Mouse (Mus musculus) stomach, embryonic 16.5 days (tissue): ENCODE measurements around the gene Gtf2e1. TPM values are rescaled to one million over a fixed set of nuclear protein-coding genes. Genes with fewer than 3 reads are reported as not detected.

Source experiments
- ATAC-seq: fragments of 200-750 bp; cut with Nextera tagmentation; 2 replicates; pipeline ENCODE4 v1.8.0; 2017; ENCODE audit warnings: moderate number of reproducible peaks, moderate TSS enrichment; ENCODE audit not compliant: insufficient read depth, low FRiP score
- H3K27ac ChIP-seq: fragments of 300-500 bp; sonication (generic); 2 replicates; pipeline ENCODE4 v1.5.1; 2014; ENCODE audit warnings: low read length
- H3K27me3 ChIP-seq: fragments of 300-500 bp; sonication (generic); 2 replicates; pipeline ENCODE4 v1.6.1; 2014; ENCODE audit warnings: low read length, control low read depth, mixed read lengths; ENCODE audit not compliant: control insufficient read depth, insufficient read depth
- H3K36me3 ChIP-seq: fragments of 300-500 bp; sonication (generic); 2 replicates; pipeline ENCODE4 v1.6.1; 2014; ENCODE audit warnings: low read length; ENCODE audit not compliant: control insufficient read depth, insufficient read depth
- H3K4me1 ChIP-seq: fragments of 300-500 bp; sonication (generic); 2 replicates; pipeline ENCODE4 v1.6.1; 2014; ENCODE audit warnings: low read length, control low read depth, mixed read lengths; ENCODE audit not compliant: control insufficient read depth, insufficient read depth
- H3K4me2 ChIP-seq: fragments of 300-500 bp; sonication (generic); 2 replicates; pipeline ENCODE4 v1.6.1; 2014; ENCODE audit warnings: low read depth, low read length, mixed read lengths
- H3K4me3 ChIP-seq: fragments of 300-500 bp; sonication (generic); replicated peaks from 2 replicates; pipeline ENCODE4 v1.5.1; 2014; ENCODE audit warnings: mild to moderate bottlenecking, low read length
- H3K9ac ChIP-seq: fragments of 300-500 bp; sonication (generic); 2 replicates; pipeline ENCODE4 v1.6.1; 2014; ENCODE audit warnings: low read length
- H3K9me3 ChIP-seq: fragments of 300-500 bp; sonication (generic); replicated peaks from 2 replicates; pipeline ENCODE4 v1.6.1; 2016; ENCODE audit warnings: low read length, control low read depth; ENCODE audit not compliant: control insufficient read depth
- WGBS: fragments of 180-500 bp; shearing (Covaris S2); extraction: QIAGEN DNeasy Blood & Tissue Kit; methylation state at CpG from one replicate; pipeline ENCODE4 v1.1.7; 2014; 5-methylcytosine and 5-hydroxymethylcytosine counted together
- polyA plus RNA-seq: library from polyadenylated mRNA; unstranded; fragments of >200 nt; fragmentation: Nextera tagmentation; extraction: Ambion mirVana; gene quantifications from 2 replicates; pipeline ENCODE4 v1.2.1, GENCODE M21; 2015

The Gtf2e1 gene
- polyA plus RNA-seq, 1 experiment from 2014 or later: 21.3 TPM

- Histone ChIP-seq H3K27ac (no peak overlapping the region), H3K4me1 (no peaks in the 10 kb centered on the region), H3K9ac (no peak overlapping the region), H3K4me3 (no peak overlapping the region), H3K9me3 (no peaks in the 10 kb centered on the region), H3K4me2 (no peak overlapping the region), H3K36me3 (0 out of 2 replicates have a peak, but pooled peaks cover 2% of the 10 kb centered on the region), H3K27me3 (no peaks in the 10 kb centered on the region)
- no peak for ATAC-seq
- WGBS: 87% methylated on average over 6 of the region's 6 CpGs
Measured at GRCm38 (mm10) chr16:37530170-37530569, 9.4 kb downstream of the Gtf2e1 start.

- WGBS: 95% methylated on average over 3 of the region's 3 CpGs
- H3K9me3 ChIP-seq: peaks cover 7% of the 10 kb centered on the region; the same call in 1 of the 2 replicates
- H3K27me3 ChIP-seq: no peaks in the 10 kb centered on the region
- no peak overlapping the region for H3K4me2 ChIP-seq
- no peak overlapping the region for H3K27ac ChIP-seq
- H3K36me3 ChIP-seq: peaks cover 18% of the 10 kb centered on the region; the same call in 1 of the 2 replicates
- no peak for ATAC-seq
- no peak overlapping the region for H3K9ac ChIP-seq
- no peaks in the 10 kb centered on the region for H3K4me1 ChIP-seq
- no peak overlapping the region for H3K4me3 ChIP-seq
Measured at GRCm38 (mm10) chr16:37526688-37527223, 12.8 kb downstream of the Gtf2e1 start.

GRCm38 (mm10) chr16:37525121-37525520 is 14.5 kb downstream of the Gtf2e1 start:
- no peak overlapping the region for H3K4me3 ChIP-seq
- H3K4me2 ChIP-seq: no peak overlapping the region
- peaks cover 26% of the 10 kb centered on the region for H3K36me3 ChIP-seq
- 70% methylated on average over 2 of the region's 2 CpGs for WGBS
- H3K4me1 ChIP-seq: no peaks in the 10 kb centered on the region
- H3K27me3 ChIP-seq: no peaks in the 10 kb centered on the region
- H3K9ac ChIP-seq: no peak overlapping the region
- peaks cover 7% of the 10 kb centered on the region; the same call in 1 of the 2 replicates for H3K9me3 ChIP-seq
- ATAC-seq: no peak
- no peak overlapping the region for H3K27ac ChIP-seq

- H3K36me3 ChIP-seq: peaks cover 32% of the 10 kb centered on the region
- H3K4me1 ChIP-seq: no peaks in the 10 kb centered on the region
- no peak for ATAC-seq
- 93% methylated on average over 7 of the region's 7 CpGs for WGBS
- no peak overlapping the region for H3K4me3 ChIP-seq
- H3K9me3 ChIP-seq: peaks cover 7% of the 10 kb centered on the region; the same call in 1 of the 2 replicates
- no peaks in the 10 kb centered on the region for H3K27me3 ChIP-seq
- no peak overlapping the region for H3K9ac ChIP-seq
- no peak overlapping the region for H3K27ac ChIP-seq
- H3K4me2 ChIP-seq: no peak overlapping the region
Measured at GRCm38 (mm10) chr16:37522100-37522697, 17.4 kb downstream of the Gtf2e1 start.

- peaks cover 32% of the 10 kb centered on the region for H3K36me3 ChIP-seq
Measured at GRCm38 (mm10) chr16:37520190-37521040, 19.2 kb downstream of the Gtf2e1 start.

GRCm38 (mm10) chr16:37519721-37520120 is 19.9 kb downstream of the Gtf2e1 start:
- Histone ChIP-seq H3K27ac (no peak overlapping the region), H3K4me3 (no peak overlapping the region), H3K9me3 (peaks cover 7% of the 10 kb centered on the region; the same call in 1 of the 2 replicates), H3K27me3 (no peaks in the 10 kb centered on the region), H3K36me3 (peaks cover 32% of the 10 kb centered on the region), H3K4me2 (no peak overlapping the region), H3K4me1 (no peaks in the 10 kb centered on the region), H3K9ac (no peak overlapping the region)
- 97% methylated on average over 1 of the region's 1 CpGs for WGBS
- ATAC-seq: no peak

More at GRCm38 (mm10) chr16:37520190-37521040, 19.2 kb downstream of the Gtf2e1 start:
- Histone ChIP-seq H3K9ac (no peak overlapping the region), H3K27ac (no peak overlapping the region), H3K27me3 (no peaks in the 10 kb centered on the region), H3K4me1 (no peaks in the 10 kb centered on the region), H3K4me3 (no peak overlapping the region), H3K4me2 (no peak overlapping the region), H3K9me3 (peaks cover 7% of the 10 kb centered on the region; the same call in 1 of the 2 replicates)
- no peak for ATAC-seq
- WGBS: 94% methylated on average over 2 of the region's 2 CpGs

- Histone ChIP-seq H3K9me3 (peaks cover 2% of the 10 kb centered on the region; the same call in 1 of the 2 replicates), H3K4me1 (no peaks in the 10 kb centered on the region), H3K4me2 (no peak overlapping the region), H3K36me3 (peaks cover 27% of the 10 kb centered on the region), H3K27ac (no peak overlapping the region), H3K27me3 (no peaks in the 10 kb centered on the region), H3K4me3 (no peak overlapping the region), H3K9ac (no peak overlapping the region)
- 85% methylated on average over 2 of the region's 2 CpGs for WGBS
- ATAC-seq: no peak
Measured at GRCm38 (mm10) chr16:37518662-37519061, 20.9 kb downstream of the Gtf2e1 start.

- H3K27me3 ChIP-seq: no peaks in the 10 kb centered on the region
- no peak overlapping the region for H3K4me2 ChIP-seq
- no peaks in the 10 kb centered on the region for H3K9me3 ChIP-seq
- no peak overlapping the region for H3K4me3 ChIP-seq
- 88% methylated on average over 4 of the region's 4 CpGs for WGBS
- H3K4me1 ChIP-seq: no peaks in the 10 kb centered on the region
- H3K36me3 ChIP-seq: peaks cover 23% of the 10 kb centered on the region
- H3K9ac ChIP-seq: no peak overlapping the region
- H3K27ac ChIP-seq: no peak overlapping the region
- no peak for ATAC-seq
Measured at GRCm38 (mm10) chr16:37517596-37518211, 21.9 kb downstream of the Gtf2e1 start.
